In the genomic region with DNA sequence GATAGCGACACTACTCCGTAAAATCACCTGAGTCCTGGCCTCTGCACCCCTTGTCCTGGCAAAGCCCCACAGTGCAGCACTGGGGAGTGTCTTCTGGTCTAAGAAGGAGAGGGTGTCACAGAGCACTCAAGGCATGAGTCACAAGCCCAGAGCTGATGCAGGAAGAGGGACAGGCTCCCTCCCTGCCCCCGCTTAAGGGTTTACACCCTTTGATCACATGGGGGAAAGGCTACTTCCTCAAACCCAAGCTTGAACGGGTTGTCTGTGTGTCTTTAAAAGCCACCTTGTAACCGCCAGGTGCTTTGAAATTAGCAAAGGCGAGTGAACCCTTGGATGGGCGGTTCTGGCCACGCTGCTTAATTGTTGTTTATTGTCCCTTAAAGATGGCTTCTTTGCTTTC, we compare ENCODE assay signal across 16 mouse cellular contexts. TPM values are rescaled to one million over a fixed set of nuclear protein-coding genes. Genes with fewer than 3 reads are reported as not detected.
A peak's percentile ranks its signal among the peaks of the same experiment; 100 is the strongest.
DNase-seq lines count a peak whose midpoint lies in the region; ATAC-seq and TF ChIP-seq lines count a peak whose summit lies in the region.
"Had no signal": no experiment of that assay in that cellular context is flagged by ENCODE, and none has a peak within 500 bp of the region (broad histone marks: within the 10 kb centered on the region; RNA-seq: fewer than 3 reads in every experiment).

No protein-coding gene starts in this region.

- no peak overlapping the region for H3K4me3 ChIP-seq in kidney, embryonic 15.5 days (replicated peaks)
- H3K4me3 ChIP-seq in megakaryocyte, embryonic 14.5 days (replicated peaks) = peak overlapping the region; percentile 33
- no peak overlapping the region for H3K4me3 ChIP-seq in layer of hippocampus, adult 2 months
- H3K4me3 ChIP-seq: hindbrain, embryonic 13.5 days; left cerebral cortex, adult 2 months had no signal

- no peaks in the 10 kb centered on the region for H3K9me3 ChIP-seq in kidney, embryonic 15.5 days (replicated peaks)
- H3K9me3 ChIP-seq in megakaryocyte, embryonic 14.5 days = no peaks in the 10 kb centered on the region
- H3K9me3 ChIP-seq: hindbrain, embryonic 13.5 days had no signal

- no peaks in the 10 kb centered on the region for H3K36me3 ChIP-seq in kidney, embryonic 15.5 days
- no peaks in the 10 kb centered on the region for H3K36me3 ChIP-seq in megakaryocyte, embryonic 14.5 days (replicated peaks; ENCODE audit: low read length)
- H3K36me3 ChIP-seq in splenic B cell, adult 2 months (ENCODE audit: control insufficient read depth, insufficient read depth, low read length, poor library complexity, severe bottlenecking) = no peaks in the 10 kb centered on the region
- H3K36me3 ChIP-seq: hindbrain, embryonic 13.5 days had no signal

- 46% methylated on average over 8 of the region's 8 CpGs for WGBS in kidney, embryonic 15.5 days

- TF ChIP-seq CTCF in layer of hippocampus, adult 2 months (conservative IDR thresholded peaks at IDR 0.05) = no peak

- ATAC-seq in kidney, embryonic 15.5 days (replicated peaks; ENCODE audit: low FRiP score) = 0 out of 2 replicates have a peak, but pooled peaks have one; percentile 40
- ATAC-seq in erythroblast, adult 5-6 weeks (replicated peaks; ENCODE audit: low FRiP score, poor library complexity, severe bottlenecking) = no peak

- 0 out of 2 replicates have a peak, but pooled peaks cover 2% of the 10 kb centered on the region for H3K4me1 ChIP-seq in kidney, embryonic 15.5 days
- H3K4me1 ChIP-seq in megakaryocyte, embryonic 14.5 days = peaks cover 78% of the 10 kb centered on the region
- H3K4me1 ChIP-seq: hindbrain, embryonic 13.5 days had no signal

- no peak overlapping the region for H3K4me2 ChIP-seq in kidney, embryonic 15.5 days
- H3K4me2 ChIP-seq: heart, embryonic 11.5 days; hindbrain, embryonic 13.5 days; liver, embryonic 11.5 days; midbrain, embryonic 11.5 days had no signal

- no peaks in the 10 kb centered on the region for H3K27me3 ChIP-seq in kidney, embryonic 15.5 days
- no peaks in the 10 kb centered on the region for H3K27me3 ChIP-seq in megakaryocyte, embryonic 14.5 days (replicated peaks)
- no peaks in the 10 kb centered on the region for H3K27me3 ChIP-seq in splenic B cell, adult 2 months (ENCODE audit: control insufficient read depth, insufficient read depth, low read length, poor library complexity, severe bottlenecking)
- H3K27me3 ChIP-seq: hindbrain, embryonic 13.5 days had no signal

- H3K9ac ChIP-seq in kidney, embryonic 15.5 days = no peak overlapping the region
- H3K9ac ChIP-seq: hindbrain, embryonic 13.5 days had no signal

- no peak overlapping the region for H3K27ac ChIP-seq in kidney, embryonic 15.5 days
- H3K27ac ChIP-seq in layer of hippocampus, adult 2 months = no peak overlapping the region
- H3K27ac ChIP-seq: hindbrain, embryonic 13.5 days; left cerebral cortex, adult 2 months had no signal

- no peak for DNase-seq in kidney, adult 8-10 months
- peak; percentile 40 for DNase-seq in ZHBTc4 (ENCODE audit: low read depth, low spot score)
- DNase-seq in splenic B cell, adult 2 months (ENCODE audit: low read depth, low spot score) = peak; percentile 83
- no peak for DNase-seq in frontal cortex, postnatal 14 days (ENCODE audit: low spot score in 2 of 2)
- DNase-seq in layer of hippocampus, adult 2 months (ENCODE audit: low spot score in 2 of 2) = no peak
- DNase-seq: cerebellum, postnatal 10 days had no signal

RNA-seq across cellular contexts. Expression of gene Bco1, which starts 25.6 kb away (rescaled TPM):
- 0.33 and 0.36 TPM in 2 replicates for polyA plus RNA-seq in kidney, embryonic 15.5 days (2015; fragmentation: Nextera tagmentation; extraction: Ambion mirVana)
- 0.30 TPM in 1 of 2 replicates, not detected in the other for polyA plus RNA-seq in megakaryocyte, embryonic 14.5 days (2012; ENCODE audit: insufficient read depth, low replicate concordance)
- not detected for total RNA-seq in layer of hippocampus, adult 2 months (2021)
- total RNA-seq in erythroblast, adult 5-6 weeks (2015; ENCODE audit: low replicate concordance) = not detected in 2 replicates
- not detected in 2 replicates for total RNA-seq in erythroblast, adult 5-6 weeks (2017; ENCODE audit: low replicate concordance)
- total RNA-seq: left cerebral cortex, adult 2 months had no signal
- polyA plus RNA-seq: C2C12 had no signal

RNA-seq across cellular contexts. Expression of gene Gan, which starts 36.7 kb away (rescaled TPM):
- polyA plus RNA-seq in kidney, embryonic 15.5 days (2015; fragmentation: Nextera tagmentation; extraction: Ambion mirVana) = 1.9 TPM in 2 replicates
- 1.7 and 2.1 TPM in 2 replicates for polyA plus RNA-seq in megakaryocyte, embryonic 14.5 days (2012; ENCODE audit: insufficient read depth, low replicate concordance)
- 10 to 100 TPM; 16.6 to 17.6 TPM for total RNA-seq in layer of hippocampus, adult 2 months (2021)
- total RNA-seq in erythroblast, adult 5-6 weeks (2015; ENCODE audit: low replicate concordance) = 18.1 and 25.9 TPM in 2 replicates
- 29.7 and 31.4 TPM in 2 replicates for total RNA-seq in erythroblast, adult 5-6 weeks (2017; ENCODE audit: low replicate concordance)

RNA-seq across cellular contexts. Expression of gene Pkd1l2, which starts 39.0 kb away (rescaled TPM):
- 0.05 and 0.10 TPM in 2 replicates for polyA plus RNA-seq in kidney, embryonic 15.5 days (2015; fragmentation: Nextera tagmentation; extraction: Ambion mirVana)
- 0.63 TPM in 1 of 2 replicates, not detected in the other for polyA plus RNA-seq in megakaryocyte, embryonic 14.5 days (2012; ENCODE audit: insufficient read depth, low replicate concordance)
- under 1 TPM in 1 of 2 experiments, not detected in 1; 0.10 TPM for total RNA-seq in layer of hippocampus, adult 2 months (2021)
- not detected in 2 replicates for total RNA-seq in erythroblast, adult 5-6 weeks (2015; ENCODE audit: low replicate concordance)
- total RNA-seq in erythroblast, adult 5-6 weeks (2017; ENCODE audit: low replicate concordance) = not detected in 2 replicates
- polyA plus RNA-seq: C2C12; kidney, embryonic 14.5 days; midbrain, embryonic 11.5 days had no signal

Comparison
In these comparisons a context has a peak if more than half of its experiments do, and no peak if none do; other contexts are left out.
1. DNase-seq: peak in ZHBTc4 (single experiment) and splenic B cell, adult 2 months (single experiment); none in kidney, adult 8-10 months (0 of 2), frontal cortex, postnatal 14 days (0 of 2) and layer of hippocampus, adult 2 months (0 of 2).